Mouse (Mus musculus): ENCODE measurements around the gene Dnase1.
"Not testable (repeated sequence)": the region's sequence is repeated elsewhere in the genome, so short reads cannot be mapped to it uniquely, and the experiment has no call there.

Dnase1 gene

DNA sequence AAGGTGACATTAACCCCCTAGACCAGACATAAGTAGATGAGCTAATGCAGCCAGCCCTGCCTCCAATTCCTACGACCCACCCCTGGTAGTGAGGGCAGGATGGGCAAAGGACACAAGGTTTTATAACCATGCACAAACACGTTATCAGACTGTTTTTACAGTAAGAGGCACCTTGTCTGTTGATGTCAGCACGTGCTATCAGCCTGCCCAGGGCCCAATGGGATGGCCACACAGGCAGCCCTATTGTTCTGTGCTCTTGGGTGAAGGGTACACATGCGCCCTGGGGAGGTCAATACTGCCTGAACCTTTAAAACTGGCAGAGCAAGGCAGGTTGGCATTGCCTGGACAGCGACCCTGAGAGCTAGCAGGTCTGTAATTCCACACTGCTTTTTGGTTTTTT lies at the start of gene Dnase1:
Gene Dnase1 (plus strand): TSS at position 136 of the 400 bp plus-strand sequence.
- no peak for DNase-seq (ENCODE audit: low spot score in 2 of 2)

DNA sequence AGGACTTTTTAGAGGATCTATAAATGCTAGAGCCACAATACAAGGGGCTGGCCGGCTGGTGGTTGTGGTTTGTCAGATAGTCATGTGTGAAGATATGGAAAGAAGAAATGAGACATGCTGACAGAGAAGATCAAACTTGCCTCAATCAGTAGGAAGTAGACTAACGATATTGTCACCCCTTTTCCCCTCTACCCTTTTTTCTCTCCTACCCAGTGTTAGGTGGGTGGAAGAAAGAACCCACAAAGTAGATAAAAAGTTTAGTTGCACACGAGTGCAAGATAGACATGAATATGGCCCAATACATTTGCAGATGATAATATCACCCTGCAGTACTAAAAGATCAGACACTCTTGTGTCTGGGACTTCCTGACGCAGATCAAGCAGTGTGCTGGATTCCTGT lies 48.3 kb upstream of the Dnase1 start:
- DNase-seq (ENCODE audit: low spot score in 2 of 2): no peak

DNA sequence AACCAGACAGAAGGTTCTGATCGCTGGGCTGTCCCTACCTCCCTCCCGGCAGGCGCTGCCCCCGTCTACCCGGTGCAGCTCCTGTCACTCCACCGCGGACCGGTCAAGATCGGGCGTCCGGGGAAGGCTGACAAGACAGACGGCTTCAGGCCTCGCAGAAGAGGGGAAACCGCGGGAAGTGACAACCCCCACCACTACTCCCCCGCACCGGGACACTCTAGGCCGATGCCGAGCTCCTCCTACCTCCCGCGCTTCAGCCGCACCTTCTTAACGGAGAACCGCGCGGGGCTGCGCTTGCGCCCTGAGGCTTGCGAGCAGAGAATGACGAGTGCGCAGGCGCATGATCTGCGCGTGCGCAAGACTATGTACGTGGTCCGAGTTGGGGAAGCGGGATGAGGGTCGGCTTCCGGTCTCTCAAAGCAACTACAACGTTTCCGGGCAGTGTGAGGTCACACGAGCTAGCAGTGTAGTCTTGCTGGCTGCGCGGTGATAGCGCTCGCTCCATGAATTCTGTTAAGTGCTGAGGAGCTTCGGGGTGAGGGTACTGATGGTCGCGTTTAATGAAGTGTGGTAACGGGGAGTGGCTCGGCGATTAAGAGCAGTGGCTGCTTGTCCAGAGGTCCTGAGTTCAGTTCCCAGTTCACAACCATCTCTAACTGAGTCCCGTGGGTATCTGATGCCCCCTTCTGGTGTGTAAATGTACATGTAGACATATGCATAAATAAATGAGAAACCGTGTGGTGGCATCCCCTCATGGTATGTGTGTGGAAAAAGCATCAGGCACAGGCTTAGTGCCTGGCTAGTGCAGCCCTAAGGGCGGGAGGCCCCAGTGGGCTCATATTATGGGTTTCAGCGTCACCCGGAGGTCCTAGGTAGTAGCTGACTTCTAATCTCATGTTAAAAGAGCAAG lies 33.0 kb upstream of the Dnase1 start, which contains the start of gene Slx4:
Gene Slx4 (minus strand): TSS at position 282 of the 910 bp plus-strand sequence.
- DNase-seq (ENCODE audit: low spot score in 2 of 2): peak; percentile 94 to 96

DNA sequence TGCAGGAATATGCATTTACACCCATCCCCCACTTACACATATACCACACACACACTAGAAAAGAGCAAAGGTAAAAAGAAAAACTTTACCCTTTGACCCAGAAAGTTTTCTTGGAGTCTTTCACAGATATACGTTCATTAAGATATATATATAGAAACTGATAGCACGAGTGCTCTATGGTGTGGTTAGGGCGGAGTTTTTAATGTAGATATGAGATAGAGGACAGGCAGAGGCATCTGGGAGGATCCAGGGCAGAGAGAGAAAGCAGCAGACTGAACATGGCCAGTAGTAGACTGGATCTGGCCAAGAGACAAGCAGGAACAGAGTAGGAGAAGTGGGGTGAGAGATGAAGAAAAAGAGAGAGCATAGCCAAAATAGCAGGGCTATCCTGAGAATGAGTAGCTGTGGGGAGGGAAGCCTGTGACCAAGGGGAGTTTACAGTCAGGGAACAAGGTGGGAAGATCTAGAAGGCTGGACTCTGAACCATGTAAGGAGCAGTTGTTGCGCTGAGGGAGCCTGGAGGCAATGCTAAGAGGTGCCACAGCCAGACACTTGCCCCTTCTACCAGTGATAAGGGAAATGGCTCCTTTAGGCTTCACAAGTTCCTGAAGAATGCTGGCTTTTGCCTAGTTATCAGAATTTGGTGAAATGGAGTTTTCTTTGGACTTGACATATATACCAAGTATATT lies 23.7 kb upstream of the Dnase1 start:
- DNase-seq (ENCODE audit: low spot score in 2 of 2): no peak

DNA sequence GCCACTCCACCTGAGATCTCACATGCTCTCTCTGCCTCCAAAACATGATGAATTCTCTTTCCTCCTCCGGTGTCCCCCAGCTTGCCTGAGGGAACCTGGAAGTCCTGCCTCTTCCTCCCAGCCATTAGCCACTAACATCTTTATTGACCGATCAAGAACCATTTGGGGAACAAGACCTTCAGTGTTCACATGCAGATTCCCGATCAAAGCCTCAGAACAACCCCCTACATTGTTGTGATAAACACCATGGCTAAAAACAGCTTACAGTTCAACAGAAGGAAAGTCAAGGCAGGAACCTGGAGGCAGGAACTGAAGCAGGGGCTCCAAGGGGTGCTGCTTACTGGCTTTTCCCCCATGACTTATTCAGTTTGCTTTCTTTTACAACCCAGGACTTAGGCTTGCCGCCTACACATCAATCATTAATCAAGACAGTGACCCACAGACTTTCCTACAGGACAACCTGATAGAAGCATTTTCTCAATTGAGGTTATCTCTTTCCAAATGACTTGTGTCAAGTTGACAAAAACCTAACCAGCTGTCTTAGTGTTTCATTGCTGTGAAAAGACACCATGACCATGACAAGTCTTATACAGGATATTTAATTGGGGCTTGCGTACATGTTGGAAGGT lies 22.6 kb upstream of the Dnase1 start:
- no peak for DNase-seq (ENCODE audit: low spot score in 2 of 2)

DNA sequence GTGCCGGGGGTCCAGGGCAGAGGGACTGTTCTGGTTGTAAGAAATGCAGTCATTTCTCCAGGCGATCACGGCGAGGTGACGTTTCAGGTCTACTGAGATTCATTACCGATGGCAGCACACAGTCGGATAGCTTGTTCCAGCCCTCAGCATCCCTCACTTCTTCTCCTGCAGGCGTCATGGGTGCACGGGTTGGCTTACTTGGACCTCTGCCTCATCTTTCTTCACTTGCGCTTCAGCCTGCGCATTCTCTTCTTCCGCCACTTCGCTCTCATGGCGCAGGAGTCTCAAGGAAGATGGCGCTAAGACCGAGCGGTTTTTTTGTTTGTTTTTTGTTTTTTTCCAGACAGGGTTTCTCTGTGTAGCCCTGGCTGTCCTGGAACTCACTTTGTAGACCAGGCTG lies 20.0 kb upstream of the Dnase1 start:
- not testable (repeated sequence) for DNase-seq (ENCODE audit: low spot score in 2 of 2)

DNA sequence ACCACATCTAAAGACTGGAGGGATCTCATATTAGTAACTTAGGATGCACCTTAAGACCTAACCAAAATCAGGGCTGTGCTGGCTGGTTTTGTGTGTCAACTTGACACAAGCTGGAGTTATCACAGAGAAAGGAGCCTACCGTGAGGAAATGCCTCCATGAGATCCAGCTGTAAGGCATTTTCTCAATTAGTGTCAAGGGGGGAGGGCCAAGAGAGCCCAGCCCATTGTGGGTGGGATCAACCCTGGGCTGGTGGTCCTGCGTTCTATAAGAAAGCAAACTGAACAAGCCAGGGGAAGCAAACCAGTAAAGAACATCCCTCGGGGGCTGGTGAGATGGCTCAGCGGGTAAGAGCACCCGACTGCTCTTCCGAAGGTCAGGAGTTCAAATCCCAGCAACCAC lies 19.3 kb upstream of the Dnase1 start:
- not testable (repeated sequence) for DNase-seq (ENCODE audit: low spot score in 2 of 2)

DNA sequence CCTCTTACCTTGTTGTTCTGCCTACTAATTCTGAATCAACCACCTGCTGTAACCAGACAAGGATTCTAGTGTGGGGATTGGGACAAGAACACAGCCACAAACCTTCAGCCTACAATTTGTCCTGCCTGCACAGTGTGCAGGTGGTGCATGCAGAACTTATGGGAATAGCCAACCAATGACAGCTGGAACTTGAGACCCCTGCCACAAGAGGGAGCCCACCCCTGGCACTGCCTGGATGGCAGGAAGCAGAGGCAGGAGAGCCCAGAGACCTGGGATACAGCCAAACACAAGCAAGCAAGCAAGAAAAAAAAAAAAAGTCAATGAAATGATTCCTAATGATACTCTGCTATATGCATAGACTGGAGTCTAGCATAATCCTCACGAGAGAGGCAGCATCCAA lies 15.5 kb upstream of the Dnase1 start:
- DNase-seq (ENCODE audit: low spot score in 2 of 2): no peak

DNA sequence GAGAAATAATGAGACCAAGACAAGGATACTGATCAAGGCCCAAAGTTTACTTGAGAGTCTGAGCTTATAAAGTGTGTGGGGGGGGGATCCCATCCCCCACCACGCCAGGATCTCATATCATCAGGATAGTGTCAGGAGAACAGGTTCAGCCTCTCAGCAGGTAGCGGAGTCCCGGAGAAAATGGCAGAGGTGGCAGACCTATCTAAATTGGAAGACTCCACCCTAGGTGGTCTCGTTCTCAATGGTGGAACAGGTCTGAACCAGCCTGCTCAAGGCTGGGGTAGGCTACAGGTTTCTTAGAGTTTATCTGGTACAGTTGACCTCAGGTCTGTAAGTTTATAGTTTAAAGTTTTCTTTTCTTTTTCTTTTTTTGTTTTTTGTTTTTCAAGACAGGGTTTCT lies 14.0 kb upstream of the Dnase1 start:
- DNase-seq (ENCODE audit: low spot score in 2 of 2): no peak

DNA sequence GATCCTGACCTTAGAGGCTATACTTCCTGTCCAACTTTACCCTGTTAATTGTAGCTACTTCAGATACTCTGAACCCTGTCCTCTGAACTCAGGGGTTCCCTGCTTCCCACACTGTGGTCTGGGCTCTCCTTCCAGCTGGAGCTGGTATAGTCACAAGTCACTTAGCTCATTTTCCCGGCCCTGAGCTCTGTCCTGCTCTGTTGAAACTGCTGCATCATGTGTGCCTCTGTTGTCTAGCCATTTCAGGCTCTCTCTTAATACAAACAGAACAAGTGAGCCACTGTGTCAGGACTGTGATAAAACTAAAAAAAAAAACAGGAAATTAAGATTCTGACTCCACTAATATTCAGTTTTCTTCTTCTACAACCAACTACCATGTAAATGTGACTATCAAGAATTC lies 10.1 kb upstream of the Dnase1 start:
- DNase-seq (ENCODE audit: low spot score in 2 of 2): no peak

DNA sequence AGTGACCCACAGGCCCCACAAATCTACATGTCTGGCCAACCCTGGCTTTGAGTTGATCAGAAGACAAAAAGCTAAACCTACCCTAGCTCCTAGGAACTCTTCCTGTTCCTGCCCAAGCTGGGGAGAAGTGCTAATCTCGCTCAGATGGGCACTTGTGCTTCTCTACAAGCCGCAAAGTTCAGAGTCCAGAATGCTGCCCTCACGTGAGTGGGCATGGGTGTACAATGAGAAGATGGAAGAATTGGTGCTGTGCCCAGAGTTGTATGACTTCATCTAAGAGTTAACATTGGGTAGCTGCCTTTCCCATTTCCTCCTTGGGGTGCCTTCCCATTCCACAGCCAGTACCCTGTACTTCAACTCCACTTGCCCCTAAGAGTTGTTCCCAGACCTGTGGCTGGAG lies 9.5 kb upstream of the Dnase1 start:
- no peak for DNase-seq (ENCODE audit: low spot score in 2 of 2)

DNA sequence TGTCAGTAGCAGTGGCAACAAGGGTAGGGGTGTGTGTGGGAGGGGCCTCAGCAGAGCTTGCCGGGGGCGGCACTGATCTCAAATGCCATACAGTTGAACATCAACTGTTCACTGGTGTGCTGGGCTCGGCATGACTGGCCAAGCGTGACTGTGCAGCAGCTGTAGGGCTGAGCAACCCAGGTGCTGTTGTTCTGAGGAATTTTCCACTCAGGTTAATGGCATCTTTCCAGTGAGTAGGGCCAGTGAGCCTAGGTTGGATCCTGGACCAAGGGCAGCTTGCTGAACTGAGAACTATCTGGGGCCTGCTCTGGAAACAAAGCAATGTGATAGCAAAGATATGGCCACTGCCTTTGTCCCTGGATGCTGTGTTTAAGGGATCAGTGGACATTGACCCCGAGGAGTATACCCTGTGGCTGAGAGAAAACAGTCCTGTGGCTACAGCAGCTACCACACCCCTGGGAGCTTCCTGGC lies 7.3 kb upstream of the Dnase1 start:
- no peak for DNase-seq (ENCODE audit: low spot score in 2 of 2)

DNA sequence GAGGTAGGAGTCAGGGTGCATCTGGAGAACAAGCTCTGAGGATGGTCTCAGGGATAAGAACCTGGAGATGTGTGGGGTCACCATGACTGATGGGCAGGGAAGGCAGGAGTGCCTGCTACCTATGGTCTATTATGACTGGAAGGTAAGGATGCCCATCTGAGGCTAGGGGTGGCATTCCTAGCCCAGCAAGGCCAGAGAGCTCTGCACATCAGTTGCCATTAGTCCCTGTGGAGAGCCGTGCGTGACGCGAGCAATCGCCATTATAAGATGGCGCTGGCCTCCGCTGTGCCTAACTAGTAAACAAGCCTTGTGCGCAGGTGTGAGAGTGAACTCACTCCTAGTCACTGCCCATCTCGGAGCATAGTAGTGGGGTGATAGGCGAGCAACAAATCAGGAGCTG lies 6.2 kb upstream of the Dnase1 start:
- DNase-seq (ENCODE audit: low spot score in 2 of 2): no peak

DNA sequence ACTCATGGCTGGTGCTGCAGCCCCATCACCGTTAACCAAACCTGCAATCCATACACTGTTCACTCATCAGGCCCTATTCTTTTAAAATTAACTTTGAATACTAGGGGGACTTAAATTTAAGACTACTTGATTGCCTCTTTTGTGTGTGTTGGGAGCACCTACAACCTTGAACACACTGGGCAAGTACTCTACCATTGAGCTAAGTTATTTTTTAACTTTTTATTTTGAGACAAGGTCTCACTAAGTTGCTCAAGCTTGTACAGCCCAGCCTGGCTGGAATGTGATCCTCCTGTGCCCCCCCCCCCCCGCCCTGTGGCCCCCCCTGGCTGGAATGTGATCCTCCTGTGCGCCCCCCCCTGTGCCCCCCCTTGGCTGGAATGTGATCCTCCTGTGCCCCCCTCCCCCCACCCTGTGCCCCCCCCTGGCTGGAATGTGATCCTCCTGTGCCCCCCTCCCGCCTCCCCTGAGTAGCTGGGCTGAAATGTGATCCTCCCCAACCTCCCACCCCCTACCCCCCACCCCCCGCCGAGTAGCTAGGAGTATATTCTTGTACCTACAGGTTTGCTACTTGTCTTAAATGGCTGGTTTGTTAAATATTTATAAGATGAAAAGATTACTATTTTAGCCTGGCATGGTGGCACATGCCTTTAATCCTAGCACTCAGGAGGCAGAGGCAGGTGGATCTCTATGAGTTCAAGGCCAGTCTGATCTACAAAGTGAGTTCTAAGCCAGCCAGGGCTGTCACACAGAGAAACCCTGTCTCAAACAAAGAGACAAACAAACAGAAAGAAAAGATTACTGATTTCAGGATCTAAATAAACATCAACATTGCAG lies 5.1 kb upstream of the Dnase1 start:
- DNase-seq (ENCODE audit: low spot score in 2 of 2): no peak

DNA sequence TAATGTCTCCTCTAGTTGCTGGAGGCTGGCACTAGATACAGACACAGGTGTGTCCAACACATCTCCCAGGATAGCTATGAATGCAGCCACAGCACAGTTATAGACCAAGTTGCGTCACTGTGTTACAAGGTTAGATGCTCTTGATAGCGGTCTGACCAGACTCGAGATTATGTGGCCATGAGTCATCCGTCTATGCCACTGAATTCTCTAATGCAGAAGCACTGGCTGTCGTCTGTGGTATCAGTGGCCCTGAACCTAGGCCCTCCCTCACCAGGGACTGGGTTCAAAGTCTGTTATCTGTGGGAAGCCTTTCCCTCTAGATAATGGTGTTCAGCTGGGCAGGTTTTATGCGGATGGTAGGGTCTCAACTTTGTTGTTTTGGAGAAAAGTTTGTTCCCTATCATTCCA lies 4.4 kb upstream of the Dnase1 start:
- no peak for DNase-seq (ENCODE audit: low spot score in 2 of 2)

DNA sequence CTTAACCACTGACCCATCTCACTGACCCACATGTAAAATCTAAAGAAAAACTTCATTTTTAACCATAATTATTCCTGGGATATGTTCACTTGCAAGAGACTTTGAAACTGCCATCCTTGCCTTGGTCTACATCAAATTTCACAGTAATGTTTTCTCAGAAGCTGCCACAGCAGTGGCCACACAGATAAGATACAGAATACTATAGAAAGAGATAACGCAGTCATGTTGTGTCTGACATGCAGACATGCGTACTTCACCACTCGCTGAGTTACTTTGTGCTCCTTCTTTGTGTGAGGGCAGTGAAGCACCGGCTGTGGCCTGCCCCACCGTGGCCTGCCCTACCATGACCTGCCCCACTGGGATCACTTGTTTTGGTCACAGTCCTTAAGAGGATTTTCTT lies 2.8 kb upstream of the Dnase1 start:
- no peak for DNase-seq (ENCODE audit: low spot score in 2 of 2)

DNA sequence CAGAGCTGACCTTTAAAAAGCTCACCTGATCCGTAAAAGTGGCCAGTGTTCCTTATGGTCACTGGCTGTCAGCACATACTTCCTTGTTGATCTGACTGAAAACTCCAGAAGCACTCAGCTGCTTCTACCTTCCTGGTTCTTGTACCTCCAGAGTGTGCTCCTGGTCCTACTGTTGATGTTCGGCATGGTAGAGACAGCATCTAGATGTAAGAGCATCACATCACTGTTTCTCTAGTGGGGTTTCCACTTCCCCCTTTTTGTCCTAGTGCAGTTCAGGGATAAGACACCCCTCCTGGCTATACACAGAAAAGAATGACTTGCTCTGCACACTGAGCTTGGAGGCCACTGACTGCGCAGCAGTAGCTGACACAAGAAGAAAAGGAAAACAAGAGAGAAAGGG lies 2.3 kb upstream of the Dnase1 start:
- DNase-seq (ENCODE audit: low spot score in 2 of 2): no peak

DNA sequence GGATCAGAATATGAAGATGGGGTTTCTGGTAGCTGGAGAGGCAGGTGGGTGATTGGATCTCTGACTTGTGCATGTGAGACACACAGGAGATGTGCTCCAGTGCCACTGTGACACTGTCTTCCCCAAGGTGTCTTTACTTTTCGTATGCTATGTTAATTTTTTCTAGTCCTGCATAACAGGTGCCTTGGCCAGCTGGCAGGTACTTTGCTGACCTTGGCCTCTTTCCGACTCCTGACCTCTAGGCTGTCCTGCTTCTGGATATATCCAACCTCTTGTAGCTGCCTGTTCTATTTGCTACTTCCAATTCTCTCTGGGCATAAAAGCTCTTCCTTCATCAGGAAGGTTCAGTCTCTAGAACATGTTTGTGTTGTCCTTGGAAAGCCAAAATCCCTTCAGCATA lies 1.2 kb upstream of the Dnase1 start:
- DNase-seq (ENCODE audit: low spot score in 2 of 2): no peak

DNA sequence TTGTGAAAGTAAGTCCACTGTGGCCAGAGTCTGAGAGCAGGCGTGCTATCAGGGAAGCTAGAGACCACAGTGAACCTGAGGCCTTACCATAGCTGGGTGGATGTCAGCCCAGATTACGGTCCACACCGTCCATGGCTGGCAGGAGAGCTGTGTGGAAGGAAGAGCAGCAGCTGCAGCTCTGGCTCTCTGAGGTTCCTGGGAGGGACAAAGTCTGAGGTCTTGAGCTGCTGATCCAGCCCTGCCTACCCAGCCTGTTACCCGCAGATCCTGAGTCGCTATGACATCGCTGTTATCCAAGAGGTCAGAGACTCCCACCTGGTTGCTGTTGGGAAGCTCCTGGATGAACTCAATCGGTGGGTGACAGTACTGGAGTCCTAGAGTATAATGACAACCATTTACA lies 948 bp downstream of the Dnase1 start:
- DNase-seq (ENCODE audit: low spot score in 2 of 2): no peak

DNA sequence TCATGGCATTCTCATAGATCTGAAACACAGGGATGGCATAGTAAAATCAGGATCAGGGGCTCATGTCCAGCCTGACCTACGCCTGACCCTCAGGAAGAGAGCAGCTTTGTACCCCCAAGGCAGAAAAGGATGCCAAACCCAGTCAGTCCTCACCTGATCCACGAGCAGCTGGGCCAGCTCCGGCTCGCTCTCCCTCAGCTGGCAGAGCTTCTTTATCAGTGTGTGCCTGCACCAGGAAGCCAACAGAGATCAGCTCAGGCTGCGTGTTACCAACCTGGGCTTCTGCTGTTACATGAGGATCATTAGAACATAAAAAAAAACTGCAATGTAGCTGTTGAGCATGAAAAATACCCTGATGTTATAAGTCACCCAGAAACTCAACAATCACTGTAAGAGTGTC lies 3.5 kb downstream of the Dnase1 start:
- DNase-seq (ENCODE audit: low spot score in 2 of 2): no peak

DNA sequence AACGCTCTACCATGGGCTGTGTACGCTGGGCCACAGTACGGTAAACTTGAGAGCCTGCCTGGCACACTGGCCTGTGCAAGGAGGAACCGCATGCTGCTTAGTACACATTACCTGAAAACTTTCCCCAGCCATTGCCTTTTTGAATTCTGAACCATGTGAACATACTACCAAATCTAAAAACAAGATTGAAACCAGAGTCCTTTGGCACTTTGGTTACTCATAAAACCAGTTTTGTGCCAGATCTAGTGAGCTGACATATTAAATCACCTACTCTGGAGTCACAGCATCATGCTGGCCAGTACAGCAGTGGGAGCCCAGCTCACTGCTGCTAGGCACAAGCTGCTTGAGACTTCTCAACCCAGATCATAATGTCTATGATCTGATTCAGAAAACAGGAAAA lies 4.9 kb downstream of the Dnase1 start:
- DNase-seq (ENCODE audit: low spot score in 2 of 2): no peak

DNA sequence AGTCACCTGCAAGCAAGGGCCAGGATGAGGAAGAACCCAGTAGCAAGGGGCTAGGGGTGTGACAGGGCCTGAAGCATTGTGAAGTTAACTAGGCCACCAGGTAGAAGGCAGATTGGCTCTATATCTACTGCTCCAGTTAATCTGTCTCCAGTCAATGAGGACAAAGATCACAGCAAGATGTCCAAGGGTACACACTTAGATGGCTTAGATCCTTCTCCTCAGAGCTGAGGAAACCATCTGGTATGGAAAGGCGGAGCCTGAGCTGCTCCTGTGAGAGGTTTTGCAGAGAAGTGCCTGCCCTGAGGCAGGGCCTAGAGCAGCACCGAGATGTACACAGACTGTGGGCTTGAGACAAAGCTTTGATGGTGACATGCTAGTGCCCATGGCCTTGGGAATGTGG lies 7.4 kb downstream of the Dnase1 start:
- no peak for DNase-seq (ENCODE audit: low spot score in 2 of 2)
